Mouse (Mus musculus): Measurements from ENCODE around the gene Gpr107.
A peak's percentile ranks its signal among the peaks of the same experiment; 100 is the strongest.

The Gpr107 gene

DNA sequence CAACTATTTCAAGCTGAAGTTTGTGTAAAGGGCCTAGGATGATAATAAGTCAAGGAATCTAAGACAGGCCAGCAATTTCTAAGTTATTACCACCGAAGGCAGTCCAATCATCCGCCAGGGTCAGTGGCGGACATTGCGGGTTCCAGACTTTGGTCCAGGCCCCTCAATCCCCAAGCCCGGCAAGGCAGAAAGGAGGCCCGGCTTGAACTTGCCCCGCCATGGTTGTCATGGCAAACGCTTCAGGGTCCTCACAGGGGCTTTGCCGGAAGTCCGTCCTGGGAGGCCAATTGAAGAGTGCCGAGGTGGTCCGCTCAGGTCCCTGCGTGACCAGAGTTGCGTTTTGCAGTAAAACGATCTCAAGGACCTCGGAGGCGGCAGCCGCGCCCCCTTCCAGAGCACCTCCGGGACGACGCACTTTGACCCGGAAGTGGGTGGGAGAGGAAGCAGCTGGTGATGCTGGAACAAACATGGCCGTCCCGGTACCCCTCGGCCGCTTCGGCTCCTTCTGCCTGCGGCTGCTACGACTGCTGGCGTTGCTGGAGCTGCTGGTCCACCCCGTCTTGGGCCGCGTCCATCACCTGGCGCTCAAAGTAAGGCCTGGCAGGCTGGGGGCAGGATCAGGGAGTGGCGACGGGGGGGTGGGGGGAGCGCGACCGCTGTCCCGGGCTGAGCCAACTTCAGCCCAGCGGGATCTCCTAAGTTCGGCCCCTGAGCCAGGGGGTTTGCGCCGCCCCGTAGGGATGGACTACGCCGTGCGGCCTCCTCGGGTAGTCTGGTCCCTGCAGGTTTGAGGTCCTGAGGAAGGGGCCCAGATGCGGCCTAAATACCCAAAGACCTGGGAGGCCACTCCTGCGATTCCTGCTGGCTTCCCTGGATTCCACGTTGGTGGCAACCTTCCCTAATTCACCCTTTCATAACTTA lies at the start of gene Gpr107:
Gene Gpr107 (plus strand): TSS at position 425 of the 921 bp plus-strand sequence.
- DNase-seq (ENCODE audit: low spot score) = peak; percentile 71

DNA sequence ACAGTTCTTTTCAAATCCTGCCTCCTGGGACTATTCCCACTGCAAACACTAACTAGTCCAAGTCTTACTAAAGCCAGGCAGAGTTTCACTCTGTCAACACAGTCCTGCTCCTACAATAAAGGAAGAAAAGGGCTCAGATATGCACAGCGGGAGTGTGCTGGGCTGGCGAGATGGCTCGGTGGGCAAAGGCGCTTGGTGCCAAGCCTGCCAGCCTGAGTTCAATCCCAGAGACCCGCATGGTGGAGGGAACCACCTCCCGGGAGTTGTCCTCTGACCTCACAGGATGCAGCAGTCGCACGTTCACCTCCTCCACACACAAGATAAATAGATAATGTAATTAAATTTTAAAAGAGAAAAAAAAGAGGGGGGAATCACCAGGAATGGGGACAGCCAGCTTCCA lies 48.8 kb upstream of the Gpr107 start:
- no peak for DNase-seq (ENCODE audit: low spot score)

DNA sequence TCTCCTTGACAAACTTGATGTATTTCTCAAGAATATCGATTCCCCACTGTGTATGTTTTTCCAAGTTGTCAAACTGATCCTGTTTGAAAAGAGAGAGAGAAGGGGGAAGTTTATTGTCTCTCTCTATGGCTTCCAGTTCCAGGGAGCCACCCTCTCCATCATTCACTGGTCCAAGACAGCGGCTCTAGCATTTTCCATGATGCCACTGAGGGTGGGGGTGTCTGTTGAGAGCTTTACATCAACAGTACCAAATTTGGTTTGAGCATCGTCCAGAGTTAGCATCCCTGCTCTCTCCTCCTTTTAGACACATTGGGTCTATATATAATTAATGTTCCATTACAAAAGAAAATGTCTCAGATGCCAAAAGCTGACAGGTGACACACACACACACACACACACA lies 46.8 kb upstream of the Gpr107 start:
- no peak for DNase-seq (ENCODE audit: low spot score)

DNA sequence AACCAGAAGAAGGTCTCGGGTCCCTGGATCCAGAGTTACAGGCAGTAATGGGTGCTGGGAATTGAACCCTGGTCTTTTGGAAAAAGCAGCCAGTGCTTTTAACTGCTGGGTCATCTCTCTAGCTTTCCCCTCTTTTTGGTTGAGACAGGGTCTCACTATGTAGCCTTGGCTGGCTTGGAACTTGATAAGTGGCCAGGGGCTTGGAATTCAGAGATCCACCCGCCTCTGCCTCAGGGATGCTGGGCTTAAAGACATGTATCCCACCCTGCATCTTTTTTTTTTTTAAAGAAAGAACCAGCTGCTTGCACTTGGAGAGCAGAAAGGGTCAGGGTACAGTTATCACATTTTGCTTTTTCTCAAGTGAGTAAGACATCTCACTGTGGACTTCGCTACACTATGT lies 46.1 kb upstream of the Gpr107 start:
- DNase-seq (ENCODE audit: low spot score) = no peak

DNA sequence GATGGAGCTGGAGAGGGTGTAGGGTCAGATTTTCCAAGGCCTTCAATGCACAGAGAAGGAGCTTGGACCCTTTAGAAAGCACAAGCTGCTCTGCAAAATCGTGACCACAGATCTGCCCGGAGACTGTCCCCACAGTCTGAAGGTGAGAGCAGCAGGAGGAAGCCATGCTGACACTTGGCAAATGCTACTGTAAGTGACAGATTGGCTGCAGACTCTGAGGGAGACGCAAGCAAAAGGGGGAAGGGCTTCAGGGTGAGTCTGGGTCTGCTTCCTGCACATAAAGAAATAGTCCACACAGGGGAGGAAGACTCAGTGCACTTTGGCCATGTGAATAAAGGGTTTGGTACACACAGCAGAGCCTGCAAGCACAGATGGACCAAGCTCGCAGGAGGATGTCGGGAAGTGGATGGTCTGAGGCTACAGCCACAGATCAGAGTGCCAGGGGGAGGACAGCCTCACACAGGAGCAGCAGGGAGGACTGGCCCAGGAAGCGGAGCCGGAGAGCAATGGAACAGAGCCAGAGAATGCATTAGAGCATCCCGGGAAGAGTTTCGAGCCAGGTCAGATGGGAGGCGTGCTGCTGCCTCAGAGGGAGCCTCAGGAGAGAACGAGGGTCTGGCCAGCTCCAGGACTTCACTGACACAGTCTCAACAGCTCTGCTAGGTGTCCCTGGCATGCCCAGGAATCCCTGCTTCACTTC lies 45.3 kb upstream of the Gpr107 start:
- no peak for DNase-seq (ENCODE audit: low spot score)

DNA sequence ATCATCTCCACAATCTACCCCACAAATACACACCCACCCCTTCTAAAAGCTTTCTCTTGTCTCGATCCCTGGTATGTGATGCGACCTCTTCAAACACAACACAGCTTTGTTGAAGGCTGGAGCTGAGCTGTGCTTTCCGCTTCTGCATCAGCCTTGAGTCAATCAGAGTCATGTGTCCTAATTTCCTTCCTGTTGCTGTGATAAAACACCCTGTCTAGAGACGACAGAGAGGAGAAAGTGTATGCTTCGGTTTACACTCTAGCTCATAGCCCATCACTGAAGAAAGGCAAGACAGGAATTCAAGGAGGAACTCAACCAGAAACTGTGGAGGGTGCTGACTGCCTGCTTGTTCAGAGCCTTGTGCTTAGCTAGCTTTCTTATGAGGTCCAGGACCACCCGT lies 43.9 kb upstream of the Gpr107 start:
- DNase-seq (ENCODE audit: low spot score) = no peak

DNA sequence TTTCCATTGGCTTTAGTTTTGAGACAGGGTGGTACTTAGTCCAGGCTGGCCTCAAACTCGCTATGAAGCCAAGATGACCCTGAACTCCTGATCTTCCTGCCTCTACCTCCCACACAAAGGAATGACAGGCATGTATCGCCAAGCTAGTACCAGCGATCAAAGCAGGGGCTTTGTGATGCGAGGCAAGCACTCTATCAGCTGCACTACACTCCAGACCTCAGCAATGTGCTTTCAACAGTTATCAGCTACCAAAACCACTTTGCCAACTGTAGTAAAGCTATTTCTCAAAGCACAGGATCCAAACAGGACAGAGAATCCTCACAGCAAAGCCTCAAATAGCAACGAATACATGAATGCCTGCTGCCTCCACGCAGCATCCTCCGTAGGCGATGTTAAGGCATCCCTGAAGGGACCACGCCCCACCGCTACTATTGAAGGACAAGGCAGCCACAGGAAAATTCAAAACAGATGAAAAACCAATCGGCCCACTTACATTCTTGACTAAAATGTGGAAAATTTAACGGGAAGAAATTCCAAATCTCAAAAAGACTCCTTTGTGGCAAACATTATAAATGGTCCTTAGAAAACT lies 42.1 kb upstream of the Gpr107 start:
- no peak for DNase-seq (ENCODE audit: low spot score)

DNA sequence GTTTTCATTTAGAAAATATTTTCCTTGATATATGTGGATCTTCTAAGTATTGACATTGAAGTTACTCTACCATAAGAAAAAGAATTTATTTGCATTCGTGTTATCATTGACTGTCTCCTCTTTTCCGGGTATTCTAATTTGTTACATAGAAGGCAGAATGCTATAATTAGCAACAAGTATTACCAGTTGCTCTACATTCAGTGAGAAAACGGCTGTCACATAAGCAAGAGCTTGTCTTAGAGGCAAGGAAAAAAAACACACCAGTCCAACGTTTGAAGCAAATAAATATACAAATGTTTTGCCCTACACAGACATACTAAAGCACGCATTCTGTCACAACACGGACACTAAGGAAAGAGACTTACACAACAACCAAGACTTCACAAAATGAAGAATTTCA lies 40.4 kb upstream of the Gpr107 start:
- DNase-seq (ENCODE audit: low spot score) = no peak

DNA sequence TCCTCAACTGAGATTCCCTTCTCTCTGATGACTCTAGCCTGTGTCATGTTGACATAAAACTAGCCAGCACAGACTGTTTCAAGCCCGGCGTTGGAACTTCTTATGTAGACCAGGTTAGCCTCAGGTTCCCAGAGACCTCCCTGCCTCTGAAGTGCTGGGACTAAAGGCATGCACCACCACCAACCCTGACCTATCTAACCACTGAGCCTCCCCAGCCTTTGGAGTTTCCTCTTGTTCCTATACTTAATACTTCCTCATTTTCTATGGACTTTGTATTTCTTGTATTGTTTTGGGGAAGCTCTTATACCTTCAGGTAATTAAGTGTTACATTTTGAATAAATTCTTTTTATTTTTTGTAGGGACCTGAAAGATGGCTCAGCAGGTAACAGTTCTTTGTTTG lies 37.9 kb upstream of the Gpr107 start:
- no peak for DNase-seq (ENCODE audit: low spot score)

DNA sequence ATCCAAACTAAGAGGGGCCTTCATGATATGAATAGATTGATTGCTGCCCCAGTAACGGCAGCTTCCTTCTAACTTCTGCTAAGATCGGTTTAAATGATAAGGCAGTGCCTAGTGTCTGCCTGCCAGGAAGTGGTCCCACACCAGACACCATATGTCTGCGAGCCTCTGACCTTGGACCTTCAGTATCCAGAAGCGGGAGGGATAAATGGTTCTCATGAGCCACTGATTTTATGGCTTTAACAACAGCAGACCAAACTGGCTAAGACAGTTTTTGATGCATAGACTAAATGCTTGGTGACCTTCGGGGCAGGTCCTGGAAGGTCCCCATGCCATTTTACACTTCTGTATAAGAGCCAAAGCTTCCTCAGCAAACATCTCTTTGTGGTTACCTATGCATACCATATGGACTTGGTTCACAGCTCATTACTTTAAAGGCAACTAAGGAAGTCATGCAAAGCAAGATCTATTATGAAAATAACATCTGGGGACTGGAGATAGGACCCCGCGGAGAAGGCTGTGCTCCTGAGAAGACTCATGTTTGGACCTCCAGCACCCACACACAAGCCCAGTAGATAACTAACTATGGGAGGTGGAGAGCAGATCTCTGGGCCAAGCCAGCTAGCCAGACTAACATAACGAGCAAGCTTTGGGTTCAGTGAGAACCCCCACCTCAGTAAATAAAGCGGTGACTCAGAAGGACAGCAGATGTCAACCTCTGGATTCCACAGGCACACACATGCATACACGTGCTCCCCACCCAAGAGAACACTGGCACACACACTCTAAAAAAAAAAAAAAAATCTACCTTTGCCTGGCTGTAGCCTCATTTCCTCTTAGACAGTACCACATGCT lies 36.8 kb upstream of the Gpr107 start:
- no peak for DNase-seq (ENCODE audit: low spot score)

DNA sequence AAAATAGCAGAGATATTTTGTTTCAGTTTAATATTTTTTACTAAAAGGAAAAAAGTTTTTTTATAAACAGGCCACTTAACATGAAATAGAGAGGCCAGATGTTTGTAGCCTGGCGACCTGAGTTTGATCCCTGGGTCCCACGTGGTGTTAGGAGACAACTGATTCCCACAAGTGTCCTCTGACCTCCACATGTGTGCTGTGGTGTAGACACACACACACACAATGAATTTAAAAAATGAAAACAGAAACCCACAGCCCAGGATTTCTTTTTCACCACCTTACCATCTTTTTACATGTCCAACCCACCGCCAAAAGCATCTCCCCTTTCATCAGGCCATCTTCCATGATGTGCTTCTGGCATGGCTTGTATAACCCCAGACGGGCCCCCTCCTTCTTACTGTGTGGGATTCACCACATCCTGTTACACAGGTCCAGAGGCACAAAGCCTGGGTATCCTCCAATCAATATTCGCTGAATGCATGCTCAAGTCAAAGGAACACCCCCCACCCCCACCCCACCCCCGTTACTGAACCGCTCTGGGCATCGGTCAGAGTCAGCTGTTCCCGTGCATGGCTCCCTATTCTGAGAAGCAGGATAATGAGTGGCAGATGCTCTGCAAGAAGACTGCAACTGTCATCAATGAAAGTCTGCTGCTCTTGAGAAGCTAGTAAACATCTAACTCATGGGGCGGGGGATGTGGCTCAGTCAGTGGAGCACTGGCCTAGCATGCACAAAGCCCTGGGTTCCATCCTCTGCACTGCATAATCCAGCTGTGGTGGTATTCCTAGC lies 36.0 kb upstream of the Gpr107 start:
- DNase-seq (ENCODE audit: low spot score) = no peak

DNA sequence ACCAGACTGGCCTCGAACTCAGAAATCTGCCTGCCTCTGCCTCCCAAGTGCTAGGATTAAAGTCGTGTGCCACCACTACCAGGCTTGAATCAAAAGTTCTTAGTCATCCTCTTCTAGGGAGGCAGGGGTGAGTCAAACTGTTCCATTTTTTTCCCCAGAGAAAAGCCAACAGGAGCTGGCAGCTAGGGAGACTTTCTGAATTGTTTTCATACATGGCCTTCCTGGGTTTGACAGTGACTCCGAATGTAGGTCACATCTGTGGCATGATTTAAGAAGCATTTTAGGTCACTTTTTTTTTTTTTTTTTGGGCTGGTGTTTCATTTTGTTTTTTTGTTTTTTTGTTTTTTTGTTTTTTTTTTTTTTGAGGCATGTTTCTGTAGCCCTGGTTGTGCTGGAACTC lies 33.9 kb upstream of the Gpr107 start:
- no peak for DNase-seq (ENCODE audit: low spot score)

DNA sequence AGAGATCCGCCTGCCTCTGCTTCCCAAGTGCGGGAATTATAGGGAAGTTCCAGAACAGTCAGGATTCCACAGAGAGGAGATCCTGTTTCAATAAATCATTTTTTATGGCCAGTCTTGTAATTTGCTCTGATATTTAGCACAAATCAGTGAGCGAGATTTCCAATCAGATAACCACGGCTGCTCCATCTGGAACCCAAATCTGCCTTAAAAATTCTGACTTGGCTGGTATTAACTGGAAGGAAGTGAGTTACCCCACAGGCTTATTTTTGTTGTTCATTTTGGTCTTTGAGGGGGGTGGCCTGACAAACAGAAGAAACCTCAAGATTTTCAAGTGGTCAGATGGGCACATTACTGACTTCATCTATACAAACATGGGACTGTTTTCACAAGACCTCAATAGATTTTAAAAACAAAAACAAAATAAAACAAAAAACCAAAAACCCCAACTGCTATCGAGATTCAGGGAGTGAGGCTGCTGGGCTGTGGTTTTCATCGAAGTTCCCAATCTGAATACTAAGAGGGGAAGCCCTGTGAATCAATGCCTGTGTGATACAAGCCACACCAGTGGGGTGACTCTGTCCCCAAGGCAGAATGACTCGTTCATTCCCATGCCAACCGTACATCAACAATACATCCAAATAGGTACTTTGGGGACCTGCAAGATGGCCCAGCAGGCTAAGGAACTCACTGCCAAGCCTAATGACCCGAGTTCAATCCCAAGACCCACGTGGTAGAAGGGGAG lies 33.3 kb upstream of the Gpr107 start:
- no peak for DNase-seq (ENCODE audit: low spot score)

DNA sequence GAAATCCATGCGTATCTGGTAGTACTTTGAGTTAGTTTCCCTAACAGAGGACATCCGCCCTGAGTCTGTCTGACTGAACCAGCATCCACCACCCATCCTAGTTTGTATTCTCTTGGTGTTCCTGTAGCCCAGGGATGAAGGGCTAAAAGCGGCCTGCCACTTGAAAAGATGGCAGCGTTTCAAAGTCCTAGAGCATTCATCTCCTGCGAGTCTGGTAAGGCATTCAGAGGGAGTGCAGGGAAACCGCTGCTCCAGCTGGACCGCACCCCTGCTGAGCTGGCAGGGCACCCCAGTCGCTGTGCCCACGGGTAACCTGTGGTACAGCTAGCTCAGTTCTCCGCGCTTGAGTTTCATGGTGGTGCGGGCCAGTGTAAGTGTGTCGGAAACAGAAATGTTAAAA lies 32.3 kb upstream of the Gpr107 start:
- no peak for DNase-seq (ENCODE audit: low spot score)

DNA sequence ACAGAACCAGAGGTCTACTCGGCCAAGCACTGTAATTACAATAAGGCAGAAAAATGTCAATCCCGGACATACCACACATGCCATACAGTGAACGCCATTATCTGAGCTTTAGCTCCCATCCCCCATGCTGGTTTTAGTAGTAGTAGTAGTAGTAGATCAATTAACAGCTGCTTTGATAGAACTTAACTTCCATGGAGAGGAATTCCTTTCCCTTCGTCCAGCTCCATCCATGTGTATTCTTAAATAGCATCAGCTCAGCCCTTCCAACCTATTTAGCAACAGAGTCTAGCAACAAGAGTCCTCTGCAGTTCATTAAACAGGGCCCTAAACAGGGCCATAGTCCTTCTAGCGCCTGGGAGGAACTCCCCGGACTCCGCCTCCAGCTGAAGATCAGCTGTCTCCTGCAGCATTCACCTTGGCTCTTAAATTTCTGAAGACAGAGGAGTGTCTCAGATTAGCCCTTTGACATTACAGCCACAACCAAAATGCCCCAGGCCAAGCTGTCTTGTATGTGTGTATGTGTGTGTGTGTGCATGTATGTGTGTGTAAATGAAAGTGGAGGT lies 30.9 kb upstream of the Gpr107 start:
- no peak for DNase-seq (ENCODE audit: low spot score)

DNA sequence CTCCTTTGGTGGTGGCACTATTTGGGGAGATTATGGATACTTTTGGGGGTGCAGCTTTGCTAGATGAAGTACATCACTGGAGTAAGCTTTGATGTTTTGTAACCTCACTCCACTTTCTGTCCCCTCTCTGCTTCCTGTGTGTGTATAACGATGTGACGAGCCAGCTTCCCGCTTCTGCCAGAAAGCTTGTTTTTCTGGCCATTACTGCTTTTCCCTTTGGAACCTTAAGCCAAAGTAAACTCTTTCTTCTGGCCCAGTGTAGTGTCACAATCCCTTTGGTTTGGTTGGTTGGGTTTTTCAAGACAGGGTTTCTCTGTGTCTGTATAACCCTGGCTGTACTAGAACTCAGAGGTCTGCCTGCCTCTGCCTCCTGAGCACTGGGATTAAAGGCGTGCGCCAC lies 29.3 kb upstream of the Gpr107 start:
- DNase-seq (ENCODE audit: low spot score) = no peak

DNA sequence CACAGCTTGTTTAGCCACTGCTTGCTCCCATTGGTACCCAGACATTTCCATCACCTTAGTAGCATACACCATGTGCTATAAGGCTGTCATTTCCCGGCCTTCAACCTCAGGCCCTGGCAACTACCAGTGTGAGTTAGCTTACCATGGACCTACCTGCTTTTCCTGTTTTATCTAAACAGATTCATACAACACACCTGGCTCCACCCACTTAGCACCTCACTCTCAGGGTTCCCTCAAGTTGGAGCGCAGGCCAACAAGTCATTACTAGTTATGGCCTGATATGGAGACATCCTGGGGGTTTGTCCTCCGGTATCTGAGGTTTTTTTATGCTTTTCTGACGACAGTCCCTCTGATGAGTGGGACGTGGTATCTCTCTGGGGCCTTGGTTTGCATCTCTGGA lies 28.6 kb upstream of the Gpr107 start:
- no peak for DNase-seq (ENCODE audit: low spot score)

DNA sequence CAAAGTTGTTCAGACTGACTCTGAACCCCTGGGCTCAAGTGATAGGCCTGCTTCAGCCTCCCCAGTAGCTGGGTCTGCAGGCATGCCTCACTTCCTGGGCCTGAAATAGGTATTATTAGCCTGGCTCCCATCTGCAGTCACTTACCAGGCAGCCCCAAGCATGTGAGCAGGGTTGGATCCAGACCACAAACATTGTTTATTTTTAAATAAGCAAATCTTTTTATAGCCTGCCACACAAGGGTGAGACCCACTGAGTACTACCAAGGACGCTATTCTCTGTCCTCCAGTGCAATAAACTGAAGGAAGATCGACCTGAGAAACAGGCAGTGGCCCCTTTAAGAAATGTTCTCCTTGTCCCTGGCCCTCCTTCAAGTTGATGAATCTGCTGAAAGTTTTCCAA lies 27.4 kb upstream of the Gpr107 start:
- no peak for DNase-seq (ENCODE audit: low spot score)

DNA sequence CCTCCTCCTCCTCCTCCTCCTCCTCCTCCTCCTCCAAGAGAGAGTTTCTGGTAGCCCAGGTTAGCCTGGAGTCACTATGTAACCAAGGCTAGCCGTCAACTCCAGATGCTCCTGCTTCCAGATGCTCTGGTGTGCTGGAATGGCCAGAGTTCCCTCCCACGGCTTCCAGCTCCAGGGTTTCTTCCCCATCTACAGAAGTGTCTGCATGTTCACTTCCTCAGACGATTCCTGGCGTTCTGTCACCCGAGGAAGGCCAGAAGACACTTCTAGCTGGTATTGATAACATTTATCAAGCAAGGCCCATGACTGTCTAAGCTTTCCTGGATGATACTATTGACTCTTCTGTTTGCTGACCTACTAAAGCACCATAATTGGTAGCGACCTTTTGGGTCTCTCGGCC lies 27.0 kb upstream of the Gpr107 start:
- no peak for DNase-seq (ENCODE audit: low spot score)

DNA sequence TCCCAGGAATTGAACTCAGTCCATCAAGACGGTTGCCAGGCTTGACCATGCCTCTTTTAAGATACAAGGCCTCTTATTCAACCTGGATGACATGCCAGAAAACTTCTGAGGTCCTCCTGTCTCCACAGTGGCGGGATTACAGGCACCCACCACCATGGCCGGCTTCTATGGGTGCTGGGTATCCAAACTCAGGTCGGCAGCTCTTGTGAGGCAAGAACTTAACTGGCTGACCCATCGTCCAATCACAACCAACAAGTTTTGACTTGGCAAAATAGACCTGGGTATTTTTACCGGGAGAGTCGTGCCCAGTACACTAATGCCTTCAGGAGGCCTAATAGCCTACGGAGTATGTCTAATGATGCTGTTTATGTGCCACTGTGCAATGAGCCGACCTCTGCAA lies 26.1 kb upstream of the Gpr107 start:
- DNase-seq (ENCODE audit: low spot score) = no peak

Measured in ovary, postnatal 10 days (tissue).